Mouse (Mus musculus): ENCODE measurements around the gene Ago3. TPM values are rescaled to one million over a fixed set of nuclear protein-coding genes. Genes with fewer than 3 reads are reported as not detected.

The Ago3 gene
- total RNA-seq, 2 experiments from 2014 or later = 27.9 to 33.5 TPM

DNA sequence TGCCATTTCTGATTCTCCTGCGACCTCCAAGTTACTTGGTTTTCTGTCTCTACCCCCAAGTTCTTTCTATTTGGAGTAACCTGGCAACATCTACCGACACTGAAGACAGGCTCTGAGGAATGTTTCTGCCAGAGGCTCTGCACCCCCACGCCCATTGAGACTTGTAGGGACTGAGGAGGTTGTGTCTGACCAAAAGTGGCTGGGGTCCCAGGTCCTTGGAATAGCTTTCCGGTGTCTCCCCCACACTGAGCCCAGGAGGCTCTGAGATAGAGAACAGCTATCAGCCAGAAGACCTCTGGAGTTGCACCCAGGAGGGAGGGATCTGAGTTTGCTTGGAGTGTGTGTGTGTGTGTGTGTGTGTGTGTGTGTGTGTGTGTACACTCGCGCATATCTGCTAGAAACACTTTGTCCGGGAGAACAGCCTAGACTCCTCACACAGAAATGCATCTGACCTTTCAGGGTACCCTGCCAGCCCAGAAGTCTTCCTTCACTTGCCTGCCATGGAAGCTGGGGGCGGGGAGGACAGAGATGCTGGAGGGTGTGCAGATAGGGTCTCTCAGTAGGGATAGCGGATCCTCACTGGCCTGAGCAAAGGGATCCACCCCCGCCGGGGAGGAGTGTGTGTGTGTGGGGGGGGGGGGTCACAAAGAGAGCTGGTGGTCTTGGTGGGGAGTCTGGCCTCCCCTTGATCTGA, 141.9 kb downstream of the Ago3 start:
- peak in 1 of 2 experiments; percentile 30 for DNase-seq (ENCODE audit: low spot score in 2 of 2)
- intact Hi-C loops (cut with DNase I) = no loop called here

DNA sequence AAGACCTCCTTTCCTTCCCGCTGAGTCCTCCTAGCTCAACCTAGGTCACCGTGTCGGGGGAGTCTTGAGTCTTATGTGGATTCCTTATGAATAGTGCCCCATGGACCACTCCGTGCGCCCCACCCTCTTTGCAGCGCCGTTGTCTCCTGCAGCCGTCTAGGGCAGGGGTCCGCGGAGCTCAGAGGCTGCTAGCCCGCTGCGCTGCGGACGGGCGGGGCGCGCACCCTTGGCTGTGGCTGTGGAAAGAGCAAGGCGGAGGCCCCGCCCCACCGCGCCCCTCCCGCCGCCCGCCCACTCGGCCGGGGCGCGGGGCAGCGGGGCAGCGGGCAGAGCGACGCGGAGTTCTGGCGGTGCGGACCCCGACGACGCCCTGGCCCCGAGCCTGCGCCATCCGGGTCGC, 142.9 kb downstream of the Ago3 start, which contains the start of gene Col8a2:
TSS of gene Col8a2 (plus strand) at position 302 of the 400 bp plus-strand sequence.
- intact Hi-C loops (cut with DNase I) = no loop called here

DNA sequence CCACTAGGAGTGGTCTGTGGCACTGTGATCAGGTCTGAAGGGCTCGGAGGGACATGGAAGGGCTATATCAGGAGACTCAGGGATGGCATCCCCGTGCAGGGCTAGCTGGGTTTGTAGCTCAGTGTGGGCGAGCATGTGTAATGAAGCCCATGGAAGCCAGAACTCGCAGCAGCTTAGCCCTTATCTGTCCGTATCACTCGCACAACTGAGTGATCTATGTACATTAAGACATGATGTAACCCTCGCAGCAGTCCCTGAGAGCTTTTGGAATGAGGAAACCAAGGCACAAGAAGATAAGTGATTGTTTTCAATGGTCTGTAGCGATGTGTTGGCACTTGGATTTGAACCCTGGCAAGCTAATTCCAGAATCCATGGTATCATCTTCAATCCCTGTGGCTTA, 145.8 kb downstream of the Ago3 start:
- DNase-seq (ENCODE audit: low spot score in 2 of 2) = no peak
- intact Hi-C loops (cut with DNase I) = no loop called here

More for the DNA sequence above, 142.9 kb downstream of the Ago3 start, which contains the start of gene Col8a2:
- no peak for DNase-seq (ENCODE audit: low spot score in 2 of 2)

DNA sequence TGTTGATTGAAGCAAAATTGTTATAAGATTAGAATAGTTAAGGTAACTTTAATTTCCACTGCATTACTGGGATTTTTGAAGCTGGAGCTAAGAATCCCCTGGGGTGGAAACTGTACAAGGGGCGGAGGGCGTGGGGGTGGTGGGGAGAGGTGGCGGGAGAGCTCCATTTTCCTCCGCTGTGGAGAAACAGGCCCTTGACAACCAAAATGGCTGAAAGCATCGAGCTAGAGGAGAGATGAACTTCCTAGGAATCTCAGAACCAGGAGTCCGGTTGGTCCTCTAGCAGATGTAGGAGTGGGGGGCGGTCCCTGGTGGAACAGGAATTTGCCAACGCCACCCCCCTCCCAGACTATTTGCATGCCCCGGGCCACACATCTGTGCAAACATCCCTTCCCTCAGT, 147.7 kb downstream of the Ago3 start:
- no peak for DNase-seq (ENCODE audit: low spot score in 2 of 2)
- intact Hi-C loops (cut with DNase I) = no loop called here

Other genes starting within 250 kb of the Ago3 start
- gene Thrap3, start 226.8 kb downstream of the Ago3 start, total RNA-seq (2021) = 100 to 1,000 TPM; 129 to 147 TPM
- gene Map7d1, start 173.2 kb downstream of the Ago3 start, total RNA-seq (2021) = 100 to 1,000 TPM; 241 to 264 TPM
- 10 to 100 TPM; 82.0 to 85.4 TPM for gene Trappc3, start 167.2 kb downstream of the Ago3 start, total RNA-seq (2021)
- 1 to 10 TPM; 2.9 to 3.4 TPM for gene Col8a2, start 142.8 kb downstream of the Ago3 start, total RNA-seq (2021)
- 10 to 100 TPM; 25.3 to 26.8 TPM for gene Adprhl2, start 107.9 kb downstream of the Ago3 start, total RNA-seq (2021)
- 1 to 10 TPM; 1.9 to 2.5 TPM for gene Tekt2, start 103.9 kb downstream of the Ago3 start, total RNA-seq (2021)
- 10 to 100 TPM; 49.4 to 52.1 TPM for gene Ago1, start 39.0 kb upstream of the Ago3 start, total RNA-seq (2021)
- 1 to 10 TPM; 6.3 to 6.8 TPM for gene Ago4, start 103.9 kb upstream of the Ago3 start, total RNA-seq (2021)
- gene Clspn, start 127.4 kb upstream of the Ago3 start, total RNA-seq (2021) = 1 to 10 TPM; 1.1 to 2.0 TPM
- gene 5730409E04Rik, start 180.3 kb upstream of the Ago3 start, total RNA-seq (2021) = 10 to 100 TPM; 86.1 to 89.8 TPM
- 100 to 1,000 TPM; 106 to 115 TPM for gene Psmb2, start 248.1 kb upstream of the Ago3 start, total RNA-seq (2021)

All from left cerebral cortex, postnatal 14 days (tissue).